Mouse (Mus musculus) NIH3T3 (cell line): ENCODE results near the gene Ccdc103.
A peak's percentile ranks its signal among the peaks of the same experiment; 100 is the strongest.

Source experiments
- DNase-seq: peaks from one replicate; pipeline ENCODE4 v3.0.0-alpha.2; 2012; ENCODE audit warnings: low read depth

The Ccdc103 gene

GRCm38 (mm10) chr11:102893015-102893651 lies 12.1 kb downstream of the Ccdc103 start:
- peak; percentile 31 for DNase-seq

DNA sequence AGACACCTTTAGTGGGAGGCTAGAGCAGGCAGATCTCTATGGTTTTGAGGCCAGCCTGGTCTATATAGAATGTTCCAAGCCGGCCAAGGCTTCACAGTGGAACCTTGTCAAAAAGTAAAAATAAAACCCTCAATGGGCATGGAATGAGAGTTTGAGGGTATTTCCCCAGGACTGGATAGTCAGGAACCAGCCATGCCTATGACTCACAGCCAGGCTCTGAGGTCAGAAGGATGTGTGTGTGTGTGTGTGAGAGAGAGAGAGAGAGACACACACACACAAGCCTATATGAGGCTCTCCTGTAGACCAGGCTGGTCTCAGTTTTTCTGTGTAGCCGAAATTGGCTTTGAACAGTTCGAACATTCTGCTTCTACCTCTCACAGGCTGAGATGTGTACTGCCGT lies 13.7 kb downstream of the Ccdc103 start:
- peak; percentile 79 for DNase-seq

DNA sequence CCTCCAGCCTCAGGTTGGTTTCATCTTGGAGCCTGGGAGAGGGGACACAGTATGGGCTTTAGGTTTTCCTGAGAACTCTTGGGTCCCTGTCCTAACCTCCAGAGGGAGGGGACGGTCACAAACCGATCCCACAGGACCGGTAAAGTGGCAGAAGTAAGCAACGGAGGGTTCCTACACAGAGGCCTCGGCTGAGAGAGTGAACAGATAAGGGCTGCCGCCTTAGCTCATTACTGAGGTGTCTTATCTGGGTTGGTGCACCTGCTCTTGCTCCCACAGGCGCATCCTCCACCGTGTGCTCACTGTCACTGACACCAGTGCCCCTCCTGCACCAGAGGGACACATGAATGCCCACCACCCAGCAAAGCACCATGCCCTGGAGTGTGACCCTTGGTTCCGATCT lies 14.8 kb downstream of the Ccdc103 start:
- no peak for DNase-seq

DNA sequence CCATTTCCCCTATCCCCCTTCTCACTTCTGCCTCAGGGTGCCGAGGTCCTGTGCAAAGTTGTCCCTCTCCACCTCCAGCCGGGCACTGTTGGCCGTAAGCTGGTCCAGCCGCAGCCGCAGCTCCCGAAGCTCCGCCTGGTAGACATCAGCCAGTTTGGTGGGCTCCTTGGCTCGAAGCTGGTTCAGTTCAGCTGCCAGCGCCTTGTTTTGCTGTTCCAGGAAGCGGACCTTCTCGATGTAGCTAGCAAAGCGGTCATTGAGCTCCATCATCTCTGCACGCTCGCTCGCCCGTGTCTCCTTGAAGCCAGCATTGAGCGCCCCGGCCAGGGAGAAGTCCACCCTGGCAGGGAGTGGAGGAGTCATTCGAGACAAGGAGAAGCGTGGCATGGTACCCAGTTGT lies 15.6 kb downstream of the Ccdc103 start:
- DNase-seq, result no peak

GRCm38 (mm10) chr11:102898408-102898807 lies 17.4 kb downstream of the Ccdc103 start:
- no peak for DNase-seq

DNA sequence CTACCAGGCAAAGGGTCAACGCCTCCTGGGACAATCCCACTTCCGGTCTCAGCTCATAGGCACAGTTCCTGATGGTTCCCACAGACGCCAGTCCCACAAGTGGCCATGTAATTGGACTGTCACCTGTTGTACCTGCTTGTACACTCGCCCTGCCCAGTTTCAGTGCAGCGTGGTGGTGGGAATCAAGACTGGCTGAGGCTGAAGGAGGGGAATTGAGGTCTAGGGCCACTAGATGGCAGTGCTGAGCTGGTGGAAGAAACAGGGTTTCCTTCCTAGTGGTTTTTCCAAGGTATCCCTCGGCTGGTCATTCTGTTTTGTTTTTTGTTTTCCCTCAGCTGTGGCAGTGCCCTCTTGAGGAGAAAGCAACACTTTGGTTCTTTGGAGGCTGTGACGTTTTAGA lies 19.8 kb downstream of the Ccdc103 start, which contains the start of gene Gfap:
TSS of gene Gfap (minus strand) at position 150 of the 400 bp plus-strand sequence.
- DNase-seq, result peak; percentile 95

DNA sequence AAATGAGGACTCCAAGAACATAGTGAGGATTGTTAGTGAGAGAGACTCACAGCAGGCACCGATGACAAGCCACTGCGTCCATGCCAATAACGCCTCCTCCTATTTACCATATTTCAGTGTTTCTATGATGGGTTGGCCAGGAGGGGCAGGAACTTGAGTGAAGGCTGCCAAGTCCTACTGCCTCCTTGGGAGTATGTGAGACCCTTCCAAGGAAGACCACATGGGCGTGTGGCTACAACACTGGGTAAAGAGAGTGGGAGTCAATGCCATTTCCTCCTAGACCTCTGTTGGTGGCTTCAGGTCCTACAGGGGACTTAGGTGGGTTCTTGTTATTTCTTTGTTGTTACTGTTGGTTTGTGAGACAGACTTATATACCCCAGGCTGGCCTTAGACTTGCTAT lies 20.2 kb downstream of the Ccdc103 start:
- DNase-seq, result no peak

DNA sequence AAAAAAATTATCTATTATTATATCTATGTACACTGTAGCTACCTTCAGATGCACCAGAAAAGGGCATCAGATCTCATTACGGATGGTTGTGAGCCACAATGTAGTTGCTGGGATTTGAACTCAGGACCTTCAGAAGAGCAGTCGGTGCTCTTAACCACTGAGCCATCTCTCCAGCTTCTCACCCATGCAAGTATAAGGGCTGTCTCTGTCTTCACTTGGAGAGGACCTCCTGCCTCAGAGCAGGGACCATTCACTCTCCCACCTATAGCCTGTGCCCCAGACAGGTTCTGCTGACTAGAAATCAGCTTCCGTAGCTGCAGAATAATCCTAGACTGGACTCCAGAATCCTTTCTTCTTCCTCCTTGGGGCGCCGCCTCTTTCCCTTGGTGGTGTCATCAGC lies 21.1 kb downstream of the Ccdc103 start:
- DNase-seq, result no peak

DNA sequence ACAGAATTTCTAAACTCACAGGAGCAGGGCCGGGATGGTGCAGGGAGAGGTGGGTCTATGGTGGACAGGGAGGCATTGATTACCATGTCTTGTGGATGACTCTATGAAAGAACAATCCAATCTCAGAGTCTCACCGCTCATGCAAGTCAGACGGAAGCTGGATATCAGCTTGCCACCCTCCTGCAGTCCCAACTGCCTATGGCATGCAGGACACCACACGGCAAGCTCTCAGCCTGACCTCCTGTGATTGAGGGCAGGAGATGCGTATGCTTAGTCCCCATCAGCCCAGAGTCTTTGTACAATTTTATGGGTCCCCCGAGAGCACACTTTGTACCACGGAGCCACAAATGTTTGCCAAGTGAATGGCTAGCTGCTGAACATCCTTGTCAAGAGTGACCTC lies 22.6 kb downstream of the Ccdc103 start:
- no peak for DNase-seq

DNA sequence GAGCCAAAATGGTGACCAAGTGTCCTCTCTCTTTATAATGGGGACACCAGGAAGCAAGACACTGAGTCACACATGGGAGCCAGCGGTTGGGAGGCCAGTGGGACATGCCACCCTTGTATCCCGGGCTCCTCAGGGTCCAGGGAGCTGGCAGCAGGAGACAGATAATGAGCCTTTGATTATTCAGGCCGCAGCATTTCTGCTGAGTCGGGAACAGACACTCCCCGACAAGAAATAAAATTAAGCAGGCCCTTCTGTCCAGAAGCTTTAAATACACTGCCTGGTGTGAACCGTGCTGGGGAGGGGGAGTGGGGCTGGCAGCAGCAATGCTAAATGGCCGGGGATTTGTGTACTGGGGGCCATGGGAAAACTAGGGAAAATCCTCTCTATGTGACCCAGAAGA lies 30.4 kb downstream of the Ccdc103 start:
- no peak for DNase-seq

DNA sequence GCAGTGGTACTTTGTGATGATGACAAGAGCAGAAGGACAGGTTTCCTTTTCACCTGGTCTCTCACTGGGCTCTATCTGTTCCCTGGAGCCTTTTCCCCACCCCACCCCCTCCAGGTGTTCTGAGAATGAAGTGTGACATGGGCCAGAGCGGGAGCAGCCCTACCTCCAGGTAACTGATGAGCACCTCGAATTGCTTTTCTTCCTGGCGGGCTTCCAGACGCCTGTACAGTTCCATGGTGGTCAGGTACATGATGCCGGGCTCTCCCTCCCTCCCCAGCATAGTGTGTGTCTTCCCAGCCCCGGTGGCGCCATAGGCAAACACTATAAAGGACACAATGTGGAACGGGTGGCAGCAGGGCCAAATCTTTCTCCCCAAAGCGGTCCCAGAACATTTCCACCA lies 34.4 kb downstream of the Ccdc103 start:
- no peak for DNase-seq

DNA sequence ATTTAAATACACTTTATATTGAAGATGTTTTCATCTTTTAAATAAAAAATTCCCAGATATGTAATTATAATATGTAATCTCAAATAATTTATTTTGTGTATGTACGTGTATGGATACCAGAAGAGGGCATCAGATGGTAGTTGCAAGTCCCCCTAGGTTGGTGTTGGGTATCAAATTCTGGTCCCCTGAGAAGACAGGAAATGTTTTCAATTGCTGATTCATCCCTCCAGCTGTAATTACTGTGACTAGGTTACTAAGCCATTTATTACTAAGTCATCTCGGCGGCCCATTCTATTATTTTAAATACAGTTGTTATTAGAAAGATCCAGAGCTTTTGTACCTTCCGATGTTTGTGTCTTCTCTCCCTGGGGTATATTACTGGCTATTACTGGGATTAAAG lies 37.1 kb downstream of the Ccdc103 start:
- peak; percentile 57 for DNase-seq

- no peak for DNase-seq
Observed at GRCm38 (mm10) chr11:102921491-102921890, 40.5 kb downstream of the Ccdc103 start.

DNA sequence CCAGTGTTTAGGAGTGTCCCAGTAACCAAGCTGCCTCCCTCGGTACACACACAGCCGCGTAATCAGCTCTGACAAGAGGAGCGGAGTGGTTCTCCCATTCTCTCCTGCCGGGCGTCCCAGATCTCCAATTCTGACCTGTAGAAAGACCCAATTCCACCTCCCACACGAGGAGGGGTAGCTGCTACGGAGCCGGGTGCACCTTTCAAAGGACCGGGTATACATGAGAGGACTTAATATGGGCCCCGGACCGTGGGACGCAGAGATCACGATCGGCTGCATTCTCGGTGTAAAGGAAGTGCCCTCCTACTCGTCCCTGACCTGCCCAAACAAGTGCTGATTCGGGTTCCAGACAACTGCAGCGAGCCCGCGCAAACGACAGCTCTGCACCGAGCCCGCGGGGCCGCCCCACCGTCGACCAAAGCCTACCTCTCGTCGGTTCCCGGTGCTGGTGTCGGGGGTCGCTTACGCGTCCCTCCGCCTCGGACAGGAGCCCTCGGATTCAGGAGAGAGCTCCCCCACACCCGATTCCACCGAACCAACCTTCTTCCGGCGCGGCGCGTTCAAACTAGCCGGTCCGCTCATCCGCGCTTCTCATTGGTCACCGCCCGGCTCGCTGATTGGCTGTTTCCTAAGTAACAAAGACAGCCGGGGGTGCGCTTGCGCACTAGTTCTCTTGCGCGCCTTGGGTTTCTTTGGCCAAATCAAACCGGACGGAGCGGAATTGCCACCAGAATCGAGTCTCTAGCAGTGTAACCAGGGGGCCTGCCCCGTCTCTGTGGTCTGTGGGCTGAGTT lies 43.8 kb downstream of the Ccdc103 start, which contains the start of gene Kif18b:
TSS of gene Kif18b (minus strand) at position 568 of the 794 bp plus-strand sequence.
- DNase-seq, result peak; percentile 98

DNA sequence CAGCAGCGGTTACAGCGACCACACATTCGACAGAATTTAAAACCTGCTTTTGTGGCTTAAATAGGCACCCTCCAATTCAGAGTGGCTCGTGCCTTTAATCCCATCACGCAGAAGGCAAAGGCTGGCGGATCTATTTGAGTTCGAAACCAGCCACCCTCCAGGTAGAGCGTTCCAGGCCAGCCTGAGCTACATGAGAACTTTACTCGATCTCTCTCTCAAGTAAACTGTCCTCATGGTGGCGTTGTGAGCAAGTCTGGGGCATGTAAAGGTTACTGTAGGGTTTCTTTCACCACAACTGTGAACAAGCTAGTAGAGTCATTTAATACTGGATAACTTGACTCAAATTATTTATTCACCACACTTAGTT lies 44.3 kb downstream of the Ccdc103 start:
- peak; percentile 80 for DNase-seq

DNA sequence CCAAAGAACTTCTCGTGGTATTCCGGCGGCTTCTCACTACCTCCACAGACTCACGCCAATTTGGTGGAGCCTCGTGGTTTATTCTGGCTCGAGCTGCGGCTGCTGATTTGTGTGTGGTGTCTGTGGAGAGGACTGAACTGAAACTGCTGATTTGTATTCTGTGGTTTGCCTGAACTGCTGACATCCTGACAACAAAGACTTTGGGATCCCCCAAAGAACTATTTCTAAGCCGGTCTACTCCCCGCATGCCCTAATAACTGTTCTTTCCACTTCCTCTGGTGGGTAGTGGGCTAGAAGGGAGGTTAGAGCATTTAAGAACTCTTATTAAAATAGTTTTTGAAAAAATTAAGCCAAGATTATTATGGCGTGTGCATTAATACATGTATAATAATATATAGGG lies 49.7 kb downstream of the Ccdc103 start:
- no peak for DNase-seq
